Mouse (Mus musculus) limb, embryonic 13.5 days (tissue): ENCODE measurements around the gene Sh3glb1. TPM values are rescaled to one million over a fixed set of nuclear protein-coding genes. Genes with fewer than 3 reads are reported as not detected.

Experiments used
- ATAC-seq: fragments of 200-750 bp; cut with Nextera tagmentation; 2 replicates; pipeline ENCODE4 v1.8.0; 2017; ENCODE audit warnings: low read depth, moderate number of reproducible peaks, moderate TSS enrichment; ENCODE audit not compliant: low FRiP score
- H3K27ac ChIP-seq: fragments of 300-500 bp; sonication (generic); 2 replicates; pipeline ENCODE4 v1.5.1; 2015; ENCODE audit warnings: inconsistent platforms, mild to moderate bottlenecking, moderate library complexity
- H3K27me3 ChIP-seq: fragments of 300-500 bp; sonication (generic); 2 replicates; pipeline ENCODE4 v1.6.1; 2015; ENCODE audit warnings: mild to moderate bottlenecking, inconsistent platforms
- H3K36me3 ChIP-seq: fragments of 300-500 bp; sonication (generic); 2 replicates; pipeline ENCODE4 v1.6.1; 2015; ENCODE audit warnings: inconsistent platforms, mild to moderate bottlenecking, moderate library complexity
- H3K4me1 ChIP-seq: fragments of 300-500 bp; sonication (generic); 2 replicates; pipeline ENCODE4 v1.6.1; 2015; ENCODE audit warnings: inconsistent platforms
- H3K4me2 ChIP-seq: fragments of 300-500 bp; sonication (generic); replicated peaks from 2 replicates; pipeline ENCODE4 v1.6.1; 2015; ENCODE audit warnings: inconsistent platforms, mild to moderate bottlenecking, moderate library complexity
- H3K4me3 ChIP-seq: fragments of 300-500 bp; sonication (generic); 2 replicates; pipeline ENCODE4 v1.5.1; 2015; ENCODE audit warnings: moderate library complexity, mild to moderate bottlenecking, inconsistent platforms
- H3K9ac ChIP-seq: fragments of 300-500 bp; sonication (generic); 2 replicates; pipeline ENCODE4 v1.6.1; 2015; ENCODE audit warnings: mild to moderate bottlenecking, inconsistent platforms
- H3K9me3 ChIP-seq: fragments of 300-500 bp; sonication (generic); 2 replicates; pipeline ENCODE4 v1.6.1; 2016; ENCODE audit warnings: inconsistent platforms
- WGBS: fragments of 180-500 bp; shearing (Covaris S2); methylation state at CpG from one replicate; pipeline ENCODE4 v1.1.7; 2015; 5-methylcytosine and 5-hydroxymethylcytosine counted together
- polyA plus RNA-seq: library from polyadenylated mRNA; unstranded; fragments of >200 nt; fragmentation: Nextera tagmentation; extraction: Ambion mirVana; gene quantifications from 2 replicates; pipeline ENCODE4 v1.2.1, GENCODE M21; 2015

Sh3glb1 gene
- polyA plus RNA-seq, 1 experiment from 2014 or later, result 126 TPM

DNA sequence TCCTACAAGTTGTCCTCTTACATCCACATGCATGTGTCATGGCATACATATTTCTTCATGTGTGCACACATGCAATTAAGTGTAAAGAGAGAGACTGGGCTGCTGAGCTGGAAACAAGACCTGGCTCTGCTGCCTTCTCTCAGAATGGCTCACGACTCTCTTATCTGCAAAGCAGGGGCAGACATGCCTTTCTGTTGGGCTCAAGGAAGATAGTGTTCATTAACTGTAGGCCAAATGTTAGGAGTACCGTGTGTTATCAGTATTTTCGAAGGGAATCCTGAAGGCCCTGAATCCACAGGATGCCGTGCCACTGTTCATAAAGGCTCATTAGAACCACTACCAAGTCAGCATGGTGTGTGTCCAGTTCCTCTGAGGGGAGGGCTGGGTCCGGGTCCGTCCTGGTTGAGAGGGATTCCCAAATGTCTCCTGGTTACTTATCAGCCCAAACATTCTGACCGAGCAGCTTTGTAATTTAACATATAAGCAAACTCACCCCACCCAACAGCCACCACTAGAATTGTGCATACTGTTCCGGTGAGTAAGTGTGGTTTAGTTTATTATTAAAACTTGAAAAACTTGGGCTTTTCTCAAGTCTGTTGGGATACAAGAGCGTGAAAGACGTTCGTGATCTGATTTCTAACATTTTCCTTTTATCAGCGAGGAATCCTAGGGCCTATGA, 36.9 kb downstream of the Sh3glb1 start:
- no peaks in the 10 kb centered on the region for H3K27me3 ChIP-seq
- WGBS, result 94% methylated on average over 12 of the region's 12 CpGs

DNA sequence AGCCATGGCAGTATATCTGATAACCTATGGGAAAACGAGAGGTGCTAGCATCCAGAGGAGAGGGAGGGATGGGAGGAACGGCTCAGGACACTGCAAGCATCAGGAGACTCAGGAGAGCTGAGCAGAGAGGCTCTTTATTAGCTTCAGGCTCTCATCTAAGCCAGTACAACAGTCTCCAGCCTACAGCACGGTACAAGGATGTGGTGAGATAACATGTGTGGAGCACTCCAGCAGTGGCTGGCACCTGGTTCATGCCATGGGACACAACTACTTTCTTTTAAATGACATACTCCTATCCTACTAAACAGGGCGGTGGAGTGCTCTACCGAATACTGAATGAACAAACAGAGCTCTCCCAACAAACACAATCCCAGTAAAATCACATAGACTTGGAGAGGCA, 38.6 kb downstream of the Sh3glb1 start:
- H3K27ac ChIP-seq, result no peak overlapping the region
- no peaks in the 10 kb centered on the region for H3K27me3 ChIP-seq
- H3K9ac ChIP-seq, result no peak overlapping the region
- H3K9me3 ChIP-seq, result no peaks in the 10 kb centered on the region
- H3K36me3 ChIP-seq, result peaks cover 14% of the 10 kb centered on the region
- H3K4me1 ChIP-seq, result no peaks in the 10 kb centered on the region
- 0 out of 2 replicates have a peak, but pooled peaks have one; percentile 30 for ATAC-seq
- no peak overlapping the region for H3K4me2 ChIP-seq
- WGBS, result 78% methylated on average over 5 of the region's 5 CpGs
- H3K4me3 ChIP-seq, result no peak overlapping the region

More for the DNA sequence above, 36.9 kb downstream of the Sh3glb1 start:
- no peak overlapping the region for H3K27ac ChIP-seq
- H3K4me1 ChIP-seq, result peaks cover 2% of the 10 kb centered on the region
- H3K9me3 ChIP-seq, result no peaks in the 10 kb centered on the region
- peaks cover 19% of the 10 kb centered on the region for H3K36me3 ChIP-seq
- no peak for ATAC-seq
- no peak overlapping the region for H3K9ac ChIP-seq
- no peak overlapping the region for H3K4me2 ChIP-seq
- H3K4me3 ChIP-seq, result no peak overlapping the region

DNA sequence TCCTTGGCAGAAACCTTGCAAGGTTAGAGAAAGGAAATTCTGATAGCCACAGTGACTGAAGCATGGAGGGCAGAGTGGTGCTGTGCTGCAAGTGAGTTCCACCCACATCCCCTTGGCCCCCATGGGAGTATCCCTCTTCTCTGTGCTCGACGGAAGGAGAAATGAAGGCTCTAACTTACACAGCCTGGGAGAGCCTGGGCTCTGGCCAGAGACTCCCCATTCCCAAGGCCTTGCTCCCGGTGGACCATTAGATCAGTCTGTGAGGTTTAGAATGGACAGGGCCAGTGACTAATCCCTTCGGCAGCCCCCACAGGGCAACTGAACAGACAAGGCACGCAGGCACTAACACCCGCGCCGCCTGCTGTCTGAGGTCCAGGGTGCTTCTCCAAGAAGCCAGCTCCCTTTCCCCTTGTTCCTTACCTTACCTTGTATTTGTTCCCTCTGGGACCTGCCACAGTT, 40.4 kb downstream of the Sh3glb1 start:
- Histone ChIP-seq H3K4me3 (no peak overlapping the region), H3K4me2 (no peak overlapping the region), H3K4me1 (no peaks in the 10 kb centered on the region), H3K36me3 (peaks cover 4% of the 10 kb centered on the region), H3K27ac (no peak overlapping the region), H3K9me3 (no peaks in the 10 kb centered on the region), H3K9ac (no peak overlapping the region), H3K27me3 (no peaks in the 10 kb centered on the region)
- 89% methylated on average over 8 of the region's 8 CpGs for WGBS
- no peak for ATAC-seq

DNA sequence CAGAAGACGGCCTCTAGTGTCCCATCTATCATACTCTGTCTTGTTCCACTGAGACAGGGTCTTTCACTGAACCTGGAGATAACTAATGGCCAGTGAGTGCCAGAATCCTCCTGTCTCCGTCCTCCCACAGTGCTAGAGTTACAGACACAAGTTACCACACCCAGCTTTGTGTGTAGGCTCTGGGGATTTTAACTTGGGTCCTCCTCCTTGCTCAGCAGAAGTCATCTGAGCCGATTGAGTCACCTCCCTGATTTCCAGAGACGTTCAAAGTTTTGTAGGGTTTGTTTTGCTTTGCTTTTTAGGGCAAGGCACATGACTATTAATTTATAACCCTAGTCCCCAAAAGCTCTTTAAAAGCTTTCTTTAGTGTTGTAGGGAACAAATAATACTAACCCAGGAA, 41.0 kb downstream of the Sh3glb1 start:
- H3K4me1 ChIP-seq, result no peaks in the 10 kb centered on the region
- 69% methylated on average over 4 of the region's 4 CpGs for WGBS
- ATAC-seq, result no peak

DNA sequence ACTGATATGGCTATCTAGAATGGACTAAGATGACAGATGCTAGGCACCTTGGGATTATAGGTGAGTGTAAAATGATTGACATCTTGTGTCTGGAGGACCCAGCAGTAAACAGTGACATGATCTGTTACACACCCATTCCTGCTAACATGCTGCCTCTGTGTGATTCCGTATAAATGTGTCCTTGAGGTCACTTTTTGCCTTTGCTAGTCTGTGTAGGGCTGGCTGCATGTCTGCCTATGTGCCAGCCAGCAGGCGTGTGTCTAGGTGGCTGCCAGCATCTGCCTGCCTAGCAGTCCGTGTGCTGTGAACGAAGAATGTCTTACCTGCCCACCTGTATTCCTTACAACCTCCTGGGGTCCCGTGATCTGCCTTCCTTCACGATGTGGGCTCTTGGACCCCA, 42.4 kb downstream of the Sh3glb1 start:
- ATAC-seq, result no peak
- H3K4me1 ChIP-seq, result no peaks in the 10 kb centered on the region
- H3K36me3 ChIP-seq, result no peaks in the 10 kb centered on the region
- H3K9me3 ChIP-seq, result no peaks in the 10 kb centered on the region
- H3K4me2 ChIP-seq, result no peak overlapping the region
- H3K4me3 ChIP-seq, result no peak overlapping the region
- H3K27me3 ChIP-seq, result no peaks in the 10 kb centered on the region
- WGBS, result 88% methylated on average over 6 of the region's 6 CpGs
- no peak overlapping the region for H3K9ac ChIP-seq
- no peak overlapping the region for H3K27ac ChIP-seq

More for the DNA sequence above, 41.0 kb downstream of the Sh3glb1 start:
- Histone ChIP-seq H3K9ac (no peak overlapping the region), H3K27me3 (no peaks in the 10 kb centered on the region), H3K4me2 (no peak overlapping the region), H3K27ac (no peak overlapping the region), H3K36me3 (peaks cover under 1% of the 10 kb centered on the region), H3K4me3 (no peak overlapping the region), H3K9me3 (no peaks in the 10 kb centered on the region)

DNA sequence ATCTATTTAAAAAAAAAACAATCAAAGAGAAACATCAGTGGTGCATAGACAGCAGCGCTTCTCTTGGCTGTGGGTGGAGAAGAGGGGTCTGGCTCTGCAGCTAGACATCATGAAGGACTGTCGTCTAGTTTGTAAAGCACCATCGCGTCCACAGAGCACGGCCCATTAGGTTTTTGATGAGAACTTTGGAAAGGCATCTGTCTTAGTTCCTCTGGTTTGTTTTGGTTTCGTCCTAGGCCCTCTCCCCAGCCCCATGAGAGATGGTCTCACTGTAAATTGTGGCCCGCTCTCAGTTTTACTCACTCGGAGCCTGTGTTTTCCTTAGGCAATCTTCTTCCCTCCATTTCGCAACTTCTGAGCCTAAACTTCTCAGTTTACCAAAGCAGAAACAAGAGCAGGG, 43.9 kb downstream of the Sh3glb1 start:
- no peak overlapping the region for H3K4me2 ChIP-seq
- no peak for ATAC-seq
- WGBS, result 76% methylated on average over 9 of the region's 9 CpGs
- H3K9ac ChIP-seq, result no peak overlapping the region
- no peaks in the 10 kb centered on the region for H3K27me3 ChIP-seq
- H3K9me3 ChIP-seq, result no peaks in the 10 kb centered on the region
- H3K27ac ChIP-seq, result no peak overlapping the region
- H3K36me3 ChIP-seq, result no peaks in the 10 kb centered on the region
- H3K4me1 ChIP-seq, result no peaks in the 10 kb centered on the region
- H3K4me3 ChIP-seq, result no peak overlapping the region

DNA sequence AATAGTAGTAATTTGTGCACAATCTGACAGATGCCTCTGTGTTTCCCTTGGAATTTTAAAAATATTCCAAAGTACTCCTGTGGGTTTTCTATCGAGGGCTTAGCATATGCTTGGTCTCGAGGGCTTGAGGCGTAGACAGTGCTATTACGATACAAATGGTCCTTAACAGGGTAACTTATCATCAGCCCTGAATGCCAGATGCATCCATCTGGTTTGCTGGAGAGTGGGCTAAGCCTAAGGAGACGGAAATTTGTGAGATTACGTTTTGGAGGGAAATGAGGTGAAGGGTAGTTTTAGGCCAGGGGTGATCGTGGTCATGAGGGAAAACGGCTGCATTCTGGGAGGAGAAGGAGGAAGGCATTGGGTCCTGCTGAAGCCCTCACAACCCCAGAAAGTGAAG, 48.1 kb downstream of the Sh3glb1 start:
- no peak overlapping the region for H3K4me2 ChIP-seq
- WGBS, result 62% methylated on average over 8 of the region's 8 CpGs
- H3K27ac ChIP-seq, result no peak overlapping the region
- H3K4me1 ChIP-seq, result no peaks in the 10 kb centered on the region
- H3K27me3 ChIP-seq, result no peaks in the 10 kb centered on the region
- H3K36me3 ChIP-seq, result no peaks in the 10 kb centered on the region
- no peak overlapping the region for H3K9ac ChIP-seq
- no peak overlapping the region for H3K4me3 ChIP-seq
- no peaks in the 10 kb centered on the region for H3K9me3 ChIP-seq
- no peak for ATAC-seq

DNA sequence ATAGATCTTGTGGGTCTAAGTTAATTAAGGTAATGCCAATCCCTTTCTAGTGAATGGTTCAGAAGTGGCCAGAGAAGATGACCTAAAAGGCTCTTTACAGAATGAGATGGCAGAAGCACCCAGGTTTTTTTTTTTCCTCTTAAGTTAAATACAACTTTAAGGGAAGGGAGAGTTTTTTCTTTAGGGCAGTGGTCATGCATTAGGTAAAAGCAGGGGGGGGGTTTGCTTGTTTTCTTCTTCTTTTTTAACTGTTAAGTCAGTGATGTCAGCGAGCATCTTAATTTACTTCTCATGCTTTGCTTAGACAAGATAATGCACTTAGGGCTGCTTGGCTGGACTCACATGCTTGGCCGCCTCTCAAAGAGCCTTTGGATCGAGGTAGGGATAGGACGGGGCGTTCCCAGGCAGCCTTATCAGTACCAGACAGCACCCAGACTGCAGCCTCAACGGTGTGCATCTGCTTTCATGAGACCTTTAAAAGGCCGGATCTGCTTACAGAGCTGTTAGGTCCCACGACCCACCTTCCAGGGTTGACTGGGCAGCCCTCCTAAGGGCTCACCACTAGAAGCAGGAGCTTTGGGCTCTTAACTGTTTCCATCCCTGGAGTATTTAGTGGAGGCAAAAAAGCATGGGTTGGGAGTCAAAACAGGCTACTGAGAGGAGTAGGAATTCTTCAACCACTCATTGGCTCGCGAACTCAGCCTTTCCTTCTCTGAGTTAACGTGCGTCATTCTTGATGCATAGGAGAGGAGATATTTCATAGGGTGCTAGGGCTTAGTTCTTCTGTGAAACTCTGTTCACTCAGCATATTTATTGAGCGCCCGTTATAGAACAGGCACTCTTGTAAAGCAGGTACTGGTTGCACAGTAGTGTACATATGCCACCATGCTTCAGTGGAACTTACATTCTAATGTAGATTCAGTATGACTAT, 49.9 kb downstream of the Sh3glb1 start:
- ATAC-seq, result no peak
- H3K27ac ChIP-seq, result no peak overlapping the region
- WGBS, result 68% methylated on average over 14 of the region's 14 CpGs
- H3K4me1 ChIP-seq, result 0 out of 2 replicates have a peak, but pooled peaks cover under 1% of the 10 kb centered on the region
- H3K9ac ChIP-seq, result no peak overlapping the region
- no peak overlapping the region for H3K4me3 ChIP-seq
- H3K9me3 ChIP-seq, result no peaks in the 10 kb centered on the region
- H3K4me2 ChIP-seq, result no peak overlapping the region
- no peaks in the 10 kb centered on the region for H3K36me3 ChIP-seq
- no peaks in the 10 kb centered on the region for H3K27me3 ChIP-seq

DNA sequence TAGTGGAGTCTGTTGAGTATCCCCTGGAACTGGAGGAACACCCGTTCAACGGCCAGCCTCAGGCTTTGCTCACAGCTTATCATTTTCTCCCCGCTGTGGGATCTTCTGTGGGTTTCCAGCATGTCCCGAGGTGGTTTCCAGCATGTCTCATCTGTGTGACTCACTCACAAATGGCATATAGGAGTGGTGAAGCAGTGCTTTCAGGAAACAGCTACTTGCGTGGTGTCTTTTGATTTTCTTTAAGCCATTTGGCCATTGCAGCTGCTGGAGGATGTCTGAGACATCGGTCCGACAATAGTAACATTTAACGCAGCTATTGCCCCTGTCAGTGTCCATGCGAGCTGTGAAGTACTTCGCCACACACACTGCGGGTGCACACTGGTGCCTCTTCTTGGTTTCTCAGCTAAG, 50.7 kb downstream of the Sh3glb1 start:
- ATAC-seq, result no peak
- Histone ChIP-seq H3K4me3 (no peak overlapping the region), H3K4me2 (no peak overlapping the region), H3K4me1 (0 out of 2 replicates have a peak, but pooled peaks cover 4% of the 10 kb centered on the region), H3K9ac (no peak overlapping the region), H3K9me3 (no peaks in the 10 kb centered on the region), H3K36me3 (no peaks in the 10 kb centered on the region), H3K27ac (no peak overlapping the region), H3K27me3 (no peaks in the 10 kb centered on the region)
- 81% methylated on average over 11 of the region's 11 CpGs for WGBS

DNA sequence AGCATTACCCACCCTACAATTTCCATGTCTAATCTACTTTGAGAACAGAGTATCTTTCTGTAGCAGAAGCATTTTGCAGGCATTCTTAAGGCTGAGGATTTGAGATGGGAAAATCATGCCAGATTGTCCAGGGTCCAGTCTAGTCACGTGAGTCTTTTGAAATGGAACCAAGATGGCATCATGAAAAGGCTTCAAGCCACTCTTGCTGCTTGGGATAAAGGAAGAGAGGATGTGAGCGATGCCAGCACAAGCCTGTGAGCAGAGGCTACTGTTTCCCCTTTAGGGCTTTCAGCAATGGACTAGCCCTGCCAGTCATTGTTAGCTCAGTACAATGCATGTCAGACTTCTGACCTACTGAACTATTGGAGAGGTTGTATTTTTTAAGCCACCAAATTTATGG, 51.2 kb downstream of the Sh3glb1 start:
- Histone ChIP-seq H3K4me1 (0 out of 2 replicates have a peak, but pooled peaks cover 4% of the 10 kb centered on the region), H3K27me3 (no peaks in the 10 kb centered on the region), H3K4me3 (no peak overlapping the region), H3K9me3 (no peaks in the 10 kb centered on the region), H3K9ac (no peak overlapping the region), H3K27ac (no peak overlapping the region), H3K36me3 (no peaks in the 10 kb centered on the region), H3K4me2 (no peak overlapping the region)
- WGBS, result 88% methylated on average over 2 of the region's 2 CpGs
- no peak for ATAC-seq

DNA sequence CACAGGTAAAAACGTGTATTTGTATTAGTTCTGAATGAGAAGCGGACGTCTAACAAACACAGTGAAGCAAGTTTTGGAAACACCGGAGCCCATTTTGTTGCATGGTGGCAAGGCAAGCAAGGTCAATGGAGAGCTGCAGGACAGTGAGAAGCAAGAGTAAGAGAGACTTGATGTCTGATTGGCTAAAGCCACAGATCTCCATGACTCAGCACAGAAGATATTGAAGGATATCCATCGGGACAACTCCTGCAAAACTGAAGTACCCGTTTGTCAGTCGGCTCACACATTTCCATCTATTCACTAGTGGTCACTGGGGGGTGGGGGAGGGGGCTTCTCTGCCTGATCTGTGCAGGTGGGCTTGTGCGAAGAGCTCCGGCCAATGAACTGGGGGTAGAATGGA, 52.1 kb downstream of the Sh3glb1 start:
- no peak overlapping the region for H3K4me3 ChIP-seq
- H3K4me2 ChIP-seq, result no peak overlapping the region
- no peaks in the 10 kb centered on the region for H3K9me3 ChIP-seq
- WGBS, result 89% methylated on average over 9 of the region's 9 CpGs
- H3K9ac ChIP-seq, result no peak overlapping the region
- no peak for ATAC-seq
- no peak overlapping the region for H3K27ac ChIP-seq
- no peaks in the 10 kb centered on the region for H3K36me3 ChIP-seq
- H3K4me1 ChIP-seq, result 0 out of 2 replicates have a peak, but pooled peaks cover 4% of the 10 kb centered on the region
- H3K27me3 ChIP-seq, result no peaks in the 10 kb centered on the region
